Mouse (Mus musculus): Measurements from ENCODE around the gene Map3k14. TPM values are rescaled to one million over a fixed set of nuclear protein-coding genes. Genes with fewer than 3 reads are reported as not detected.

Map3k14 gene
- total and polyA plus RNA-seq, 2 experiments = 1.4 to 2.1 TPM

- no peak for TF ChIP-seq CTCF (IDR thresholded peaks at IDR 0.05; ENCODE audit: low read depth, low read length)
- TF ChIP-seq POLR2A (IDR thresholded peaks at IDR 0.05; ENCODE audit: extremely low read depth, insufficient read depth, low read length) = no peak
- no peak overlapping the region for H3K27ac ChIP-seq (replicated peaks; ENCODE audit: insufficient read depth, low read depth, low read length)
- DNase-seq (ENCODE audit: extremely low read depth, low read depth, low spot score) = no peak
- no peaks in the 10 kb centered on the region; the same call in 1 of the 2 replicates for H3K36me3 ChIP-seq (ENCODE audit: control insufficient read depth, insufficient read depth, low read length)
- WGBS = 90% methylated on average over 6 of the region's 6 CpGs
- H3K27me3 ChIP-seq (ENCODE audit: control insufficient read depth, insufficient read depth, low read length) = no peaks in the 10 kb centered on the region
- H3K9ac ChIP-seq (ENCODE audit: low read depth, low read length) = no peak overlapping the region
- H3K4me1 ChIP-seq (ENCODE audit: control insufficient read depth, insufficient read depth, low read length) = peaks cover 8% of the 10 kb centered on the region; the same call in 1 of the 2 replicates
- H3K79me2 ChIP-seq (ENCODE audit: control insufficient read depth, insufficient read depth, low read length) = no peaks in the 10 kb centered on the region
- H3K4me3 ChIP-seq (ENCODE audit: insufficient read depth, low read depth, low read length) = no peak overlapping the region
Observed at GRCm38 (mm10) chr11:103221437-103221836, 45.8 kb downstream of the Map3k14 start.

DNA sequence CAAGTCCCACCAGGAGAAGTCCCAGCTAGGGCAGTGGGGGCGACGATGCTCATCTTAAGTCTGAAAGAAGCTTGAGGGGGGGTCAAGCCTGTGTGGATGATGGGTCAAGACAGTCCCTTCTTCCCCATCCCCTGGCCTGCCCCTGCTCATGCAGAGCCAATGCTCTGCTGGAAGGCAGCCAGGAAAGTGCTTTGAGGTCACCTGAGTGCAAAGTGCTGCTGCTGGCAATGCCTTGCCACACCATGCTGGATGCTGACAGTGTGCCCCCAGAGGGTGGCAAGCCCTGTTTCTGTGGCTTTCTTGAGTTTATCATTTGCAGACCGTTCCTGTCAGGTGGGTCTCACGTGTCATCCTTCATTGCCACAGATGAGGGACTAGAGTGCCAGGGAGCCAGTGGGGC lies 47.3 kb downstream of the Map3k14 start:
- no peaks in the 10 kb centered on the region for H3K27me3 ChIP-seq (ENCODE audit: control insufficient read depth, insufficient read depth, low read length)
- H3K9ac ChIP-seq (ENCODE audit: low read depth, low read length) = no peak overlapping the region
- 90% methylated on average over 4 of the region's 4 CpGs for WGBS
- peaks cover 8% of the 10 kb centered on the region; the same call in 1 of the 2 replicates for H3K4me1 ChIP-seq (ENCODE audit: control insufficient read depth, insufficient read depth, low read length)
- H3K27ac ChIP-seq (replicated peaks; ENCODE audit: insufficient read depth, low read depth, low read length) = no peak overlapping the region
- H3K36me3 ChIP-seq (ENCODE audit: control insufficient read depth, insufficient read depth, low read length) = no peaks in the 10 kb centered on the region; the same call in 1 of the 2 replicates
- DNase-seq (ENCODE audit: extremely low read depth, low read depth, low spot score) = no peak
- no peaks in the 10 kb centered on the region for H3K79me2 ChIP-seq (ENCODE audit: control insufficient read depth, insufficient read depth, low read length)
- no peak overlapping the region for H3K4me3 ChIP-seq (ENCODE audit: insufficient read depth, low read depth, low read length)
- TF ChIP-seq POLR2A (IDR thresholded peaks at IDR 0.05; ENCODE audit: extremely low read depth, insufficient read depth, low read length) (no peak), CTCF (IDR thresholded peaks at IDR 0.05; ENCODE audit: low read depth, low read length) (no peak)

GRCm38 (mm10) chr11:103219259-103219658 lies 48.0 kb downstream of the Map3k14 start:
- Histone ChIP-seq H3K27ac (replicated peaks; ENCODE audit: insufficient read depth, low read depth, low read length) (no peak overlapping the region), H3K4me3 (ENCODE audit: insufficient read depth, low read depth, low read length) (no peak overlapping the region), H3K4me1 (ENCODE audit: control insufficient read depth, insufficient read depth, low read length) (peaks cover 8% of the 10 kb centered on the region; the same call in 1 of the 2 replicates), H3K27me3 (ENCODE audit: control insufficient read depth, insufficient read depth, low read length) (no peaks in the 10 kb centered on the region), H3K36me3 (ENCODE audit: control insufficient read depth, insufficient read depth, low read length) (no peaks in the 10 kb centered on the region), H3K79me2 (ENCODE audit: control insufficient read depth, insufficient read depth, low read length) (no peaks in the 10 kb centered on the region), H3K9ac (ENCODE audit: low read depth, low read length) (no peak overlapping the region)
- no peak for DNase-seq (ENCODE audit: extremely low read depth, low read depth, low spot score)
- TF ChIP-seq CTCF (IDR thresholded peaks at IDR 0.05; ENCODE audit: low read depth, low read length) = no peak
- no peak for TF ChIP-seq POLR2A (IDR thresholded peaks at IDR 0.05; ENCODE audit: extremely low read depth, insufficient read depth, low read length)
- 94% methylated on average over 5 of the region's 5 CpGs for WGBS

GRCm38 (mm10) chr11:103218517-103218901 lies 48.8 kb downstream of the Map3k14 start:
- Histone ChIP-seq H3K4me1 (ENCODE audit: control insufficient read depth, insufficient read depth, low read length) (peaks cover 8% of the 10 kb centered on the region; the same call in 1 of the 2 replicates), H3K27ac (replicated peaks; ENCODE audit: insufficient read depth, low read depth, low read length) (no peak overlapping the region), H3K9ac (ENCODE audit: low read depth, low read length) (no peak overlapping the region; the same call in 1 of the 2 replicates), H3K4me3 (ENCODE audit: insufficient read depth, low read depth, low read length) (peak overlapping the region; percentile 50; the same call in 1 of the 2 replicates), H3K79me2 (ENCODE audit: control insufficient read depth, insufficient read depth, low read length) (no peaks in the 10 kb centered on the region), H3K36me3 (ENCODE audit: control insufficient read depth, insufficient read depth, low read length) (no peaks in the 10 kb centered on the region), H3K27me3 (ENCODE audit: control insufficient read depth, insufficient read depth, low read length) (0 out of 2 replicates have a peak, but pooled peaks cover 3% of the 10 kb centered on the region)
- TF ChIP-seq POLR2A (IDR thresholded peaks at IDR 0.05; ENCODE audit: extremely low read depth, insufficient read depth, low read length) (no peak), CTCF (IDR thresholded peaks at IDR 0.05; ENCODE audit: low read depth, low read length) (no peak)
- DNase-seq (ENCODE audit: extremely low read depth, low read depth, low spot score) = no peak
- WGBS = 47% methylated on average over 6 of the region's 6 CpGs

DNA sequence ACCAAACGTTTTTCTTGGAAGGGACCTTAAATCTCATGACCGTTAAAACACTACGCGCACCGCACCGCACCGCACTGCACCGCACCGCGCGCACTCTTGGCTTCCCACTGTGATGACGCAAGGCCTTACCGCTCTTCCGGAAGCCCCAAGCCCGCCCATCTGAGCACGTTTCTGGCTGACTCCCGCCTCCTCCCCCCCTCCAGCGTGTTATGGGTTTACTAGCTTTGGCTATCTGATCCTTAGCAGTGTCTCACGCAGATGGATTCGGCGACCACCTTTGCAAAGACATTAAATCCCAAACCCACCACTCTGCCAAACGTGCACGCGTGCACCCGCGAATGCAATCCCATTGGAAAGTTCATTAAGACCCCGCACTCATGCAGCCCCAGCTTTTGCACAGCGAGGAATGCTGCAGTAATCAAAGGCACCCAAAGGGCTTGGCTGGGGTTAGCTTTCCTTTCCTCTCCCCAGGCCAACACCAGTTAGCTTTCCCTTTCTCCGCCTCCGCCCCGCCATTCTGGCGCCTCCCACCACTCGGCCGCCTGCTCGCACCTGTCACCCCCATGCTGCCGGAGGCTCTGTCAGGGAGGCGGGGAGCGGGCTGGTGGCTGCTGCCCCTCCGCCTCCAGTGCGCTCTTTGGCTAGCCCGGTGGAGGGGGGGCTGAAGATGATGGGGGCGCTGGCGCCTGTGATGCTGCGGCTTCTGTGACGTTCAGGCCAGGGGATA lies 49.3 kb downstream of the Map3k14 start, which contains the start of gene Spata32:
TSS of gene Spata32 (minus strand) at position 643 of the 727 bp plus-strand sequence.
- TF ChIP-seq CTCF (IDR thresholded peaks at IDR 0.05; ENCODE audit: low read depth, low read length) = no peak
- TF ChIP-seq POLR2A (IDR thresholded peaks at IDR 0.05; ENCODE audit: extremely low read depth, insufficient read depth, low read length) = no peak
- Histone ChIP-seq H3K79me2 (ENCODE audit: control insufficient read depth, insufficient read depth, low read length) (no peaks in the 10 kb centered on the region), H3K36me3 (ENCODE audit: control insufficient read depth, insufficient read depth, low read length) (no peaks in the 10 kb centered on the region), H3K27ac (replicated peaks; ENCODE audit: insufficient read depth, low read depth, low read length) (no peak within 1 kb of the TSS), H3K9ac (ENCODE audit: low read depth, low read length) (peak within 1 kb of the TSS; percentile 60), H3K4me1 (ENCODE audit: control insufficient read depth, insufficient read depth, low read length) (peaks cover 8% of the 10 kb centered on the region; the same call in 1 of the 2 replicates), H3K27me3 (ENCODE audit: control insufficient read depth, insufficient read depth, low read length) (0 out of 2 replicates have a peak, but pooled peaks cover 3% of the 10 kb centered on the region), H3K4me3 (ENCODE audit: insufficient read depth, low read depth, low read length) (peak within 1 kb of the TSS; percentile 50)
- no peak for DNase-seq (ENCODE audit: extremely low read depth, low read depth, low spot score)
- WGBS = 2% methylated on average over 45 of the region's 45 CpGs

- WGBS = 71% methylated on average over 1 of the region's 1 CpGs
- no peak for TF ChIP-seq POLR2A (IDR thresholded peaks at IDR 0.05; ENCODE audit: extremely low read depth, insufficient read depth, low read length)
- H3K4me1 ChIP-seq (ENCODE audit: control insufficient read depth, insufficient read depth, low read length) = peaks cover 8% of the 10 kb centered on the region; the same call in 1 of the 2 replicates
- DNase-seq (ENCODE audit: extremely low read depth, low read depth, low spot score) = no peak
- H3K79me2 ChIP-seq (ENCODE audit: control insufficient read depth, insufficient read depth, low read length) = no peaks in the 10 kb centered on the region
- H3K27me3 ChIP-seq (ENCODE audit: control insufficient read depth, insufficient read depth, low read length) = 0 out of 2 replicates have a peak, but pooled peaks cover 3% of the 10 kb centered on the region
- H3K9ac ChIP-seq (ENCODE audit: low read depth, low read length) = no peak overlapping the region
- H3K27ac ChIP-seq (replicated peaks; ENCODE audit: insufficient read depth, low read depth, low read length) = no peak overlapping the region
- no peak overlapping the region for H3K4me3 ChIP-seq (ENCODE audit: insufficient read depth, low read depth, low read length)
- no peaks in the 10 kb centered on the region for H3K36me3 ChIP-seq (ENCODE audit: control insufficient read depth, insufficient read depth, low read length)
Observed at GRCm38 (mm10) chr11:103215355-103215754, 51.9 kb downstream of the Map3k14 start.

All from liver, adult 2 months (tissue).